Mouse (Mus musculus): ENCODE data around the gene Nfic. TPM values are rescaled to one million over a fixed set of nuclear protein-coding genes. Genes with fewer than 3 reads are reported as not detected.

Nfic gene
- polyA plus RNA-seq, 2 experiments, result 1.3 to 4.6 TPM

- under 1% methylated on average over 43 of the region's 46 CpGs for whole genome bisulfite sequencing (ENCODE audit: insufficient replicate concordance)
- Histone ChIP-seq H3K4me2 (ENCODE audit: low read depth) (peak overlapping the region; percentile 96), H3K9ac (replicated peaks) (peak overlapping the region; percentile 95), H3K36me3 (replicated peaks; ENCODE audit: control insufficient read depth, insufficient read depth, low read depth) (peaks cover 33% of the 10 kb centered on the region), H3K4me3 (ENCODE audit: insufficient read depth in 1 of 2, low read depth in 2 of 2, low read length in 2 of 2) (peak overlapping the region; percentile 71 to 96), H3K9me3 (ENCODE audit: control insufficient read depth, low read length) (no peaks in the 10 kb centered on the region), H3K27me3 (ENCODE audit: control insufficient read depth, insufficient read depth, low read length) (no peaks in the 10 kb centered on the region), H3K27ac (peak overlapping the region; percentile 97), H3K4me1 (replicated peaks; ENCODE audit: control insufficient read depth in 2 of 2, insufficient read depth in 2 of 2, low read length in 1 of 2) (peaks cover 56 to 60% of the 10 kb centered on the region in 2 experiments)
- TF ChIP-seq EP300 (IDR thresholded peaks at IDR 0.05; ENCODE audit: low read depth) (no peak), CTCF (IDR thresholded peaks at IDR 0.05; ENCODE audit: low read depth) (peak; percentile 22)
- peak; percentile 100 for DNase-seq (ENCODE audit: low read depth in 3 of 3, low spot score in 3 of 3)
- ATAC-seq (ENCODE audit: insufficient read depth), result peak; percentile 83
These were observed 76.8 kb downstream of the Nfic start for GRCm38 (mm10) chr10:81378553-81379182.

DNA sequence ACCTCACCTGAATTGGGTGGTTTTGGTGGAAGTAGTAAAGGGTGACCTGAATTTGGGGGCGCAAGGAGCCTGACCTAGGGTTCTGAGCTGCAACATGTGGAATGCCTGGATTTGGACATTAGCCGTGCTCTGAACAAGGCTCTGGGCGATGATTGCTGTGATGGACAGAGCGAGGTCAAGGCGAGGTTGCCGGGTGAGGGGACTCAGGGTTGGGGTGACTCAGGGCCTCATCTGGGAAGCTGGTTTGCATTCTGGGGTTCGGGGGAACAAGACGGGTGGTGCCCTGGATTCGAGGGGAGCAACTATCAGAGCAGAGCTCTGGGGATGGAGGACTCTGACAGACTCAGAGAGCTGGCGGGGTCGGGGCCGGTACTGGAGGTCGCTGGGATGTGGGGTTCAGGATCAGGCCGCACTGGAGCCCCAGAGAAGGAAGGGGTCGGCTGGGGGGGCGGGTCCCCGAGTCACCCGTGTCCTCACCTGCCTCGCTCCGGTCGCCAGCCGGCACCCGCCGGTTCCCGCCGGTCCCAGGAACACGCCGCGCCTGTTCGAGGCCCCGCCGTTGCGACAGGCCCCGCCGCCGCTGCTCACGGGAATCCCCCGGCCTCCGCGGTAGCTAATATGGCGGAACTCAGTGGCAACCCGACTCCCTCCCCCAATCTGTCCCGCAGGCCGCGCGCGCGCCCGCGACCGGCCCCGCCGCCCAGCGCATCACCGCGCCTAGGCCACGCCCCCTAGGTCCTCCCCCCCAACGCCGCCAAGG is 77.5 kb downstream of the Nfic start, which contains the start of gene Fzr1:
TSS of gene Fzr1 (minus strand) at position 724 of the 760 bp plus-strand sequence.
- ATAC-seq (ENCODE audit: insufficient read depth), result peak; percentile 0; the same call in 1 of the 2 replicates
- Histone ChIP-seq H3K9me3 (ENCODE audit: control insufficient read depth, low read length) (no peaks in the 10 kb centered on the region), H3K4me1 (replicated peaks; ENCODE audit: control insufficient read depth in 2 of 2, insufficient read depth in 2 of 2, low read length in 1 of 2) (peaks cover 53 to 57% of the 10 kb centered on the region in 2 experiments), H3K27me3 (ENCODE audit: control insufficient read depth, insufficient read depth, low read length) (no peaks in the 10 kb centered on the region), H3K4me2 (ENCODE audit: low read depth) (peak within 1 kb of the TSS; percentile 97), H3K27ac (peak within 1 kb of the TSS; percentile 97), H3K9ac (replicated peaks) (peak within 1 kb of the TSS; percentile 99), H3K36me3 (replicated peaks; ENCODE audit: control insufficient read depth, insufficient read depth, low read depth) (peaks cover 40% of the 10 kb centered on the region), H3K4me3 (ENCODE audit: insufficient read depth in 1 of 2, low read depth in 2 of 2, low read length in 2 of 2) (peak within 1 kb of the TSS; percentile 78 to 96)
- TF ChIP-seq EP300 (IDR thresholded peaks at IDR 0.05; ENCODE audit: low read depth), result no peak
- TF ChIP-seq CTCF (IDR thresholded peaks at IDR 0.05; ENCODE audit: low read depth), result no peak
- DNase-seq (ENCODE audit: low read depth in 3 of 3, low spot score in 3 of 3), result no peak
- under 1% methylated on average over 56 of the region's 59 CpGs for WGBS (ENCODE audit: insufficient replicate concordance)

DNA sequence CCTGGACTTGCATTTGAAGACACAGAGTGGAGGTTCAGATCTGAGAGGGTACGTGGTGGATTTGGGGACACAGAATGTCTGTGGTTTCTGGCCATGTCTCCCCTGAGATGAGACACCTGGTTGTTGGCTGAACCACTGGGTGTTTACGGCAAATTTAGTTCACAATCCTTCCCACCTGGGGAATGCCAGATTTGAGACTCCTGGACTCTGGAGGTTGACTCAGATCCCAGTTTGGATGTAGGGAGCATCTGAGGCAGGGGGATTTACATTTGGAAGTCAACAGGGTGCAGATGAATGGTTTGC is 78.1 kb downstream of the Nfic start:
- Histone ChIP-seq H3K36me3 (replicated peaks; ENCODE audit: control insufficient read depth, insufficient read depth, low read depth) (peaks cover 46% of the 10 kb centered on the region), H3K4me3 (ENCODE audit: insufficient read depth in 1 of 2, low read depth in 2 of 2, low read length in 2 of 2) (peak overlapping the region; percentile 78 to 96), H3K27me3 (ENCODE audit: control insufficient read depth, insufficient read depth, low read length) (no peaks in the 10 kb centered on the region), H3K27ac (peak overlapping the region; percentile 94), H3K9me3 (ENCODE audit: control insufficient read depth, low read length) (no peaks in the 10 kb centered on the region), H3K4me2 (ENCODE audit: low read depth) (peak overlapping the region; percentile 97), H3K4me1 (replicated peaks; ENCODE audit: control insufficient read depth in 2 of 2, insufficient read depth in 2 of 2, low read length in 1 of 2) (peaks cover 47 to 51% of the 10 kb centered on the region in 2 experiments), H3K9ac (replicated peaks) (peak overlapping the region; percentile 99)
- WGBS (ENCODE audit: insufficient replicate concordance), result 42% methylated on average over 2 of the region's 2 CpGs
- TF ChIP-seq CTCF (IDR thresholded peaks at IDR 0.05; ENCODE audit: low read depth), result no peak
- no peak for TF ChIP-seq EP300 (IDR thresholded peaks at IDR 0.05; ENCODE audit: low read depth)
- ATAC-seq (ENCODE audit: insufficient read depth) (no peak), DNase-seq (ENCODE audit: low read depth in 3 of 3, low spot score in 3 of 3) (no peak)

- Histone ChIP-seq H3K4me1 (replicated peaks; ENCODE audit: control insufficient read depth in 2 of 2, insufficient read depth in 2 of 2, low read length in 1 of 2) (peaks cover 42 to 47% of the 10 kb centered on the region in 2 experiments), H3K27me3 (ENCODE audit: control insufficient read depth, insufficient read depth, low read length) (no peaks in the 10 kb centered on the region), H3K36me3 (replicated peaks; ENCODE audit: control insufficient read depth, insufficient read depth, low read depth) (peaks cover 50% of the 10 kb centered on the region), H3K9me3 (ENCODE audit: control insufficient read depth, low read length) (no peaks in the 10 kb centered on the region), H3K27ac (peak overlapping the region; percentile 94), H3K4me3 (ENCODE audit: insufficient read depth in 1 of 2, low read depth in 2 of 2, low read length in 2 of 2) (peak overlapping the region; percentile 78 to 96), H3K9ac (replicated peaks) (peak overlapping the region; percentile 99), H3K4me2 (ENCODE audit: low read depth) (peak overlapping the region; percentile 97)
- ATAC-seq (ENCODE audit: insufficient read depth) (no peak), DNase-seq (ENCODE audit: low read depth in 3 of 3, low spot score in 3 of 3) (no peak)
- WGBS (ENCODE audit: insufficient replicate concordance), result 31% methylated on average over 6 of the region's 6 CpGs
- peak; percentile 30; the same call in 1 of the 2 replicates for TF ChIP-seq CTCF (IDR thresholded peaks at IDR 0.05; ENCODE audit: low read depth)
- TF ChIP-seq EP300 (IDR thresholded peaks at IDR 0.05; ENCODE audit: low read depth), result no peak
These were observed 78.7 kb downstream of the Nfic start for GRCm38 (mm10) chr10:81376561-81377361.
